Mouse (Mus musculus) midbrain, embryonic 16.5 days (tissue): ENCODE data around the gene Gm10382. TPM values are rescaled to one million over a fixed set of nuclear protein-coding genes. Genes with fewer than 3 reads are reported as not detected.
A peak's percentile ranks its signal among the peaks of the same experiment; 100 is the strongest.
"Not testable (repeated sequence)": the region's sequence is repeated elsewhere in the genome, so short reads cannot be mapped to it uniquely, and the experiment has no call there.

Experiments
- ATAC-seq: fragments of 200-750 bp; cut with Nextera tagmentation; 2 replicates; pipeline ENCODE4 v1.8.0; 2017; ENCODE audit warnings: moderate TSS enrichment
- H3K27ac ChIP-seq: fragments of 300-500 bp; sonication (generic); 2 replicates; pipeline ENCODE4 v1.5.1; 2014; ENCODE audit warnings: mild to moderate bottlenecking, low read length, mixed read lengths
- H3K27me3 ChIP-seq: fragments of 300-500 bp; sonication (generic); 2 replicates; pipeline ENCODE4 v1.6.1; 2014; ENCODE audit warnings: low read depth, low read length, mixed read lengths; ENCODE audit not compliant: control insufficient read depth, insufficient read depth
- H3K36me3 ChIP-seq: fragments of 300-500 bp; sonication (generic); 2 replicates; pipeline ENCODE4 v1.6.1; 2014; ENCODE audit warnings: mild to moderate bottlenecking, low read length, moderate library complexity, mixed read lengths; ENCODE audit not compliant: control insufficient read depth, insufficient read depth
- H3K4me1 ChIP-seq: fragments of 300-500 bp; sonication (generic); 2 replicates; pipeline ENCODE4 v1.6.1; 2014; ENCODE audit warnings: mild to moderate bottlenecking, low read length, mixed read lengths; ENCODE audit not compliant: control insufficient read depth, insufficient read depth
- H3K4me2 ChIP-seq: fragments of 300-500 bp; sonication (generic); 2 replicates; pipeline ENCODE4 v1.6.1; 2014; ENCODE audit warnings: mild to moderate bottlenecking, low read length, mixed read lengths
- H3K4me3 ChIP-seq: fragments of 300-500 bp; sonication (generic); 2 replicates; pipeline ENCODE4 v1.5.1; 2014; ENCODE audit warnings: low read depth, mild to moderate bottlenecking, low read length, moderate library complexity, mixed read lengths
- H3K9ac ChIP-seq: fragments of 300-500 bp; sonication (generic); 2 replicates; pipeline ENCODE4 v1.6.1; 2014; ENCODE audit warnings: low read depth, low read length, mixed read lengths
- H3K9me3 ChIP-seq: fragments of 300-500 bp; sonication (generic); replicated peaks from 2 replicates; pipeline ENCODE4 v1.6.1; 2014; ENCODE audit warnings: mild to moderate bottlenecking, low read length, mixed read lengths; ENCODE audit not compliant: control insufficient read depth, poor library complexity, severe bottlenecking
- WGBS: fragments of 180-500 bp; shearing (Covaris S2); extraction: QIAGEN DNeasy Blood & Tissue Kit; methylation state at CpG from one replicate; pipeline ENCODE4 v1.1.7; 2014; 5-methylcytosine and 5-hydroxymethylcytosine counted together
- polyA plus RNA-seq: library from polyadenylated mRNA; unstranded; fragments of >200 nt; fragmentation: Nextera tagmentation; extraction: Ambion mirVana; gene quantifications from 2 replicates; pipeline ENCODE4 v1.2.1, GENCODE M21; 2015

The Gm10382 gene
- polyA plus RNA-seq, 1 experiment from 2014 or later: 0.30 TPM

- H3K4me2 ChIP-seq: no peak overlapping the region
- H3K9me3 ChIP-seq: no peaks in the 10 kb centered on the region
- H3K36me3 ChIP-seq: peaks cover 72% of the 10 kb centered on the region
- H3K27me3 ChIP-seq: no peaks in the 10 kb centered on the region
- H3K9ac ChIP-seq: no peak overlapping the region
- no peak overlapping the region for H3K27ac ChIP-seq
- no peak overlapping the region for H3K4me3 ChIP-seq
- 90% methylated on average over 12 of the region's 12 CpGs for WGBS
- ATAC-seq: no peak
- no peaks in the 10 kb centered on the region for H3K4me1 ChIP-seq
Measured at GRCm38 (mm10) chr5:125418636-125419035, 29.5 kb downstream of the Gm10382 start.

- Histone ChIP-seq H3K36me3 (peaks cover 72% of the 10 kb centered on the region), H3K9me3 (no peaks in the 10 kb centered on the region), H3K9ac (no peak overlapping the region), H3K27me3 (no peaks in the 10 kb centered on the region), H3K4me2 (no peak overlapping the region), H3K27ac (no peak overlapping the region), H3K4me1 (no peaks in the 10 kb centered on the region), H3K4me3 (no peak overlapping the region)
- no peak for ATAC-seq
- WGBS: 88% methylated on average over 11 of the region's 11 CpGs
Measured at GRCm38 (mm10) chr5:125419124-125419523, 30.0 kb downstream of the Gm10382 start.

GRCm38 (mm10) chr5:125425698-125426276 is 36.7 kb downstream of the Gm10382 start:
- no peak for ATAC-seq
- Histone ChIP-seq H3K4me1 (no peaks in the 10 kb centered on the region), H3K27ac (no peak overlapping the region), H3K36me3 (peaks cover 65% of the 10 kb centered on the region), H3K4me2 (no peak overlapping the region), H3K4me3 (no peak overlapping the region), H3K9me3 (no peaks in the 10 kb centered on the region), H3K27me3 (no peaks in the 10 kb centered on the region), H3K9ac (no peak overlapping the region)
- 94% methylated on average over 10 of the region's 10 CpGs for WGBS

- Histone ChIP-seq H3K9ac (no peak overlapping the region), H3K27me3 (no peaks in the 10 kb centered on the region), H3K4me2 (no peak overlapping the region), H3K4me1 (no peaks in the 10 kb centered on the region), H3K4me3 (no peak overlapping the region), H3K27ac (no peak overlapping the region), H3K36me3 (peaks cover 69% of the 10 kb centered on the region), H3K9me3 (no peaks in the 10 kb centered on the region)
- 96% methylated on average over 10 of the region's 10 CpGs for WGBS
- no peak for ATAC-seq
Measured at GRCm38 (mm10) chr5:125426343-125426742, 37.2 kb downstream of the Gm10382 start.

GRCm38 (mm10) chr5:125432324-125432723 is 43.2 kb downstream of the Gm10382 start:
- H3K4me3 ChIP-seq, H3K27ac ChIP-seq, H3K9me3 ChIP-seq, H3K9ac ChIP-seq, ATAC-seq, H3K27me3 ChIP-seq: not testable (repeated sequence)
- 94% methylated on average over 2 of the region's 2 CpGs for WGBS
- peaks cover 11% of the 10 kb centered on the region for H3K4me1 ChIP-seq
- H3K4me2 ChIP-seq: peak overlapping the region; percentile 92; the same call in 1 of the 2 replicates
- peaks cover 27% of the 10 kb centered on the region for H3K36me3 ChIP-seq

GRCm38 (mm10) chr5:125433793-125434337 is 44.7 kb downstream of the Gm10382 start, which contains the start of gene Dhx37:
TSS of gene Dhx37 (minus strand) at chr5:125434121.
- under 1% methylated on average over 46 of the region's 46 CpGs for WGBS
- no peaks in the 10 kb centered on the region for H3K27me3 ChIP-seq
- peak within 1 kb of the TSS; percentile 73 for H3K4me3 ChIP-seq
- peak within 1 kb of the TSS; percentile 70 for H3K27ac ChIP-seq
- peak within 1 kb of the TSS; percentile 92 for H3K4me2 ChIP-seq
- H3K9me3 ChIP-seq: no peaks in the 10 kb centered on the region
- ATAC-seq: peak; percentile 96
- peak within 1 kb of the TSS; percentile 85 for H3K9ac ChIP-seq
- peaks cover 11% of the 10 kb centered on the region for H3K4me1 ChIP-seq
- peaks cover 17% of the 10 kb centered on the region for H3K36me3 ChIP-seq

GRCm38 (mm10) chr5:125434347-125434746 is 45.2 kb downstream of the Gm10382 start:
- not testable (repeated sequence) for H3K9me3 ChIP-seq, H3K27me3 ChIP-seq, ATAC-seq, H3K9ac ChIP-seq, H3K27ac ChIP-seq
- H3K4me1 ChIP-seq: peaks cover 11% of the 10 kb centered on the region
- H3K4me2 ChIP-seq: 0 out of 2 replicates have a peak overlapping the region, but pooled peaks have one; percentile 2
- H3K4me3 ChIP-seq: peak overlapping the region; percentile 73
- peaks cover 13% of the 10 kb centered on the region for H3K36me3 ChIP-seq
- 49% methylated on average over 13 of the region's 15 CpGs for WGBS

Other genes starting within 250 kb of the Gm10382 start
- 19.9 and 22.9 TPM in 2 replicates for gene Ncor2, start 210.1 kb upstream of the Gm10382 start, polyA plus RNA-seq
- 43.8 and 51.6 TPM in 2 replicates for gene Scarb1, start 48.2 kb upstream of the Gm10382 start, polyA plus RNA-seq
- 1,506 and 1,517 TPM in 2 replicates for gene Ubc, start 880 bp downstream of the Gm10382 start, polyA plus RNA-seq
- gene Dhx37, start 44.8 kb downstream of the Gm10382 start, polyA plus RNA-seq: 12.4 and 12.8 TPM in 2 replicates
- 38.3 and 41.6 TPM in 2 replicates for gene Bri3bp, start 52.2 kb downstream of the Gm10382 start, polyA plus RNA-seq
- 100 and 125 TPM in 2 replicates for gene Aacs, start 86.5 kb downstream of the Gm10382 start, polyA plus RNA-seq
- gene Tmem132b, start 142.5 kb downstream of the Gm10382 start, polyA plus RNA-seq: 5.5 and 6.6 TPM in 2 replicates